Mouse (Mus musculus): ENCODE measurements around the gene Mitd1. TPM values are rescaled to one million over a fixed set of nuclear protein-coding genes. Genes with fewer than 3 reads are reported as not detected.

Gene Mitd1
- 13.3 and 15.9 TPM in 2 replicates for total RNA-seq (2012; rRNA removed)
- 28.1 and 31.3 TPM in 2 replicates for total RNA-seq (2014; rRNA removed)
- 19.9 and 20.1 TPM in 2 replicates for polyA plus RNA-seq (2012; ENCODE audit: insufficient read length, low read depth)

GRCm38 (mm10) chr1:37890025-37890652 lies at the start of gene Mitd1, which contains the start of gene Mrpl30:
Gene Mitd1, minus strand, starts transcription at chr1:37890411.
Gene Mrpl30, plus strand, starts transcription at chr1:37890477.
- peaks cover 16 to 48% of the 10 kb centered on the region in 2 experiments for H3K36me3 ChIP-seq (replicated peaks in 1 of 2; ENCODE audit: control insufficient read depth in 1 of 2, insufficient read depth in 1 of 2, low read length in 1 of 2)
- dilution Hi-C loops (cut with MboI; ENCODE audit: extremely low pct_ligation_motif_present, extremely low pct_unique_long_range_greater_than_20kb, low sequenced_read_pairs): no loop called here
- peaks cover 8 to 37% of the 10 kb centered on the region in 2 experiments for H3K4me1 ChIP-seq (ENCODE audit: control insufficient read depth in 1 of 2, insufficient read depth in 2 of 2)

GRCm38 (mm10) chr1:37931806-37932205 lies 41.6 kb upstream of the Mitd1 start:
- no peaks in the 10 kb centered on the region; a peak in 1 of 4 replicates for H3K4me1 ChIP-seq (ENCODE audit: control insufficient read depth in 1 of 2, insufficient read depth in 2 of 2)
- no peaks in the 10 kb centered on the region for H3K79me2 ChIP-seq (replicated peaks; ENCODE audit: control insufficient read depth, extremely low read depth, insufficient read depth, poor library complexity, severe bottlenecking)
- H3K9ac ChIP-seq (ENCODE audit: insufficient read depth, low read depth): no peak overlapping the region
- in situ Hi-C loops (cut with MboI; ENCODE audit: low pct_ligation_motif_present, low pct_unique_long_range_greater_than_20kb, low sequenced_read_pairs) (no loop called here), dilution Hi-C loops (cut with MboI; ENCODE audit: extremely low pct_ligation_motif_present, extremely low pct_unique_long_range_greater_than_20kb, low sequenced_read_pairs) (no loop called here)
- no peaks in the 10 kb centered on the region for H3K27me3 ChIP-seq (replicated peaks)
- no peak overlapping the region for H3K27ac ChIP-seq (ENCODE audit: insufficient read depth, low read depth)
- H3K4me3 ChIP-seq (replicated peaks in 1 of 3; ENCODE audit: low read depth in 2 of 3, low read length in 2 of 3, poor library complexity in 1 of 3): no peak overlapping the region
- no peaks in the 10 kb centered on the region for H3K36me3 ChIP-seq (replicated peaks in 1 of 2; ENCODE audit: control insufficient read depth in 1 of 2, insufficient read depth in 1 of 2, low read length in 1 of 2)
- no peaks in the 10 kb centered on the region for H3K9me3 ChIP-seq (replicated peaks; ENCODE audit: low read length)
- H3K4me2 ChIP-seq (ENCODE audit: insufficient read depth, low read depth, poor library complexity, severe bottlenecking): no peak overlapping the region
- DNase-seq (ENCODE audit: extremely low read depth): peak; percentile 62
- TF ChIP-seq ZNF384 (IDR thresholded peaks at IDR 0.05; ENCODE audit: low read depth, low read length) (no peak), E2F4 (IDR thresholded peaks at IDR 0.05; ENCODE audit: insufficient replicate concordance, low read depth, low read length) (no peak), USF1 (IDR thresholded peaks at IDR 0.05; ENCODE audit: low read depth, low read length) (no peak), RAD21 (IDR thresholded peaks at IDR 0.05; ENCODE audit: low read depth, low read length) (peak; percentile 69), NELFE (IDR thresholded peaks at IDR 0.05; ENCODE audit: low read depth, low read length) (no peak), USF2 (conservative IDR thresholded peaks at IDR 0.05; ENCODE audit: low read depth, low read length) (no peak), SIN3A (IDR thresholded peaks at IDR 0.05; ENCODE audit: low read length) (no peak), MAX (IDR thresholded peaks at IDR 0.05; ENCODE audit: low read length) (no peak), IRF4 (IDR thresholded peaks at IDR 0.05; ENCODE audit: low read depth, low read length) (no peak), ZKSCAN1 (IDR thresholded peaks at IDR 0.05; ENCODE audit: borderline replicate concordance, low read depth, low read length) (no peak), TCF12 (IDR thresholded peaks at IDR 0.05; ENCODE audit: low read depth, low read length) (no peak), JUND (conservative IDR thresholded peaks at IDR 0.05; ENCODE audit: low read depth, low read length) (no peak), CHD2 (IDR thresholded peaks at IDR 0.05; ENCODE audit: low read length) (no peak), MEF2A (IDR thresholded peaks at IDR 0.05; ENCODE audit: borderline replicate concordance, low read depth, low read length) (no peak), GABPA (IDR thresholded peaks at IDR 0.05; ENCODE audit: insufficient replicate concordance, low read depth, low read length) (no peak), ZMIZ1 (IDR thresholded peaks at IDR 0.05; ENCODE audit: low read depth, low read length) (no peak), BHLHE40 (IDR thresholded peaks at IDR 0.05; ENCODE audit: low read depth, low read length) (peak; percentile 46; the same call in 1 of the 2 replicates), MYC (IDR thresholded peaks at IDR 0.05; ENCODE audit: low read depth, low read length) (no peak), MAFK (IDR thresholded peaks at IDR 0.05; ENCODE audit: insufficient replicate concordance, low read length) (no peak)

More at GRCm38 (mm10) chr1:37890025-37890652, at the start of gene Mitd1, which contains the start of gene Mrpl30:
- Histone ChIP-seq H3K27ac (ENCODE audit: insufficient read depth, low read depth) (peak within 1 kb of the TSS; percentile 24), H3K9ac (ENCODE audit: insufficient read depth, low read depth) (peak within 1 kb of the TSS; percentile 80), H3K79me2 (replicated peaks; ENCODE audit: control insufficient read depth, extremely low read depth, insufficient read depth, poor library complexity, severe bottlenecking) (peaks cover 25% of the 10 kb centered on the region), H3K4me3 (replicated peaks in 1 of 3; ENCODE audit: low read depth in 2 of 3, low read length in 2 of 3, poor library complexity in 1 of 3) (peak within 1 kb of the TSS; percentile 68 to 91 (median 78)), H3K27me3 (replicated peaks) (no peaks in the 10 kb centered on the region), H3K4me2 (ENCODE audit: insufficient read depth, low read depth, poor library complexity, severe bottlenecking) (peak within 1 kb of the TSS; percentile 95), H3K9me3 (replicated peaks; ENCODE audit: low read length) (no peaks in the 10 kb centered on the region)
- DNase-seq (ENCODE audit: extremely low read depth): peak; percentile 93
- peak; percentile 90 for TF ChIP-seq ELF1 (IDR thresholded peaks at IDR 0.05; ENCODE audit: low read depth, low read length)
- no peak for TF ChIP-seq ZC3H11A (IDR thresholded peaks at IDR 0.05; ENCODE audit: low read depth, low read length)
- TF ChIP-seq E2F4 (IDR thresholded peaks at IDR 0.05; ENCODE audit: insufficient replicate concordance, low read depth, low read length): peak; percentile 50; the same call in 1 of the 2 replicates
- TF ChIP-seq NELFE (IDR thresholded peaks at IDR 0.05; ENCODE audit: low read depth, low read length): peak; percentile 75
- peak; percentile 90 for TF ChIP-seq BHLHE40 (IDR thresholded peaks at IDR 0.05; ENCODE audit: low read depth, low read length)
- peak; percentile 64; the same call in 1 of the 2 replicates for TF ChIP-seq MAX (IDR thresholded peaks at IDR 0.05; ENCODE audit: low read length)
- no peak for TF ChIP-seq ZKSCAN1 (IDR thresholded peaks at IDR 0.05; ENCODE audit: borderline replicate concordance, low read depth, low read length)
- no peak; the same call in none of the 2 replicates for TF ChIP-seq MYC (IDR thresholded peaks at IDR 0.05; ENCODE audit: low read depth, low read length)
- TF ChIP-seq JUND (conservative IDR thresholded peaks at IDR 0.05; ENCODE audit: low read depth, low read length): no peak
- 0 out of 2 replicates have a peak, but pooled peaks have one; percentile 55 for TF ChIP-seq CHD1 (IDR thresholded peaks at IDR 0.05; ENCODE audit: low read depth, low read length)
- TF ChIP-seq NRF1 (IDR thresholded peaks at IDR 0.05; ENCODE audit: low read depth, low read length): peak; percentile 91
- peak; percentile 100 for TF ChIP-seq ZNF384 (IDR thresholded peaks at IDR 0.05; ENCODE audit: low read depth, low read length)
- TF ChIP-seq TBP (conservative IDR thresholded peaks at IDR 0.05; ENCODE audit: low read depth, low read length): peak; percentile 87
- TF ChIP-seq SMC3 (IDR thresholded peaks at IDR 0.05; ENCODE audit: low read depth, low read length): no peak
- TF ChIP-seq PAX5 (IDR thresholded peaks at IDR 0.05; ENCODE audit: low read length): no peak
- TF ChIP-seq JUN (IDR thresholded peaks at IDR 0.05; ENCODE audit: insufficient read depth, low read depth, low read length): no peak
- no peak for TF ChIP-seq MAZ (IDR thresholded peaks at IDR 0.05; ENCODE audit: low read depth, low read length)
- peak; percentile 47 for TF ChIP-seq EP300 (IDR thresholded peaks at IDR 0.05; ENCODE audit: low read length)
- TF ChIP-seq POLR2A (IDR thresholded peaks at IDR 0.05; ENCODE audit: low read depth, low read length): peak; percentile 82
- TF ChIP-seq HCFC1 (IDR thresholded peaks at IDR 0.05; ENCODE audit: low read depth, low read length): peak; percentile 95
- TF ChIP-seq IRF4 (IDR thresholded peaks at IDR 0.05; ENCODE audit: low read depth, low read length): peak; percentile 67; the same call in 1 of the 2 replicates
- no peak for TF ChIP-seq USF2 (conservative IDR thresholded peaks at IDR 0.05; ENCODE audit: low read depth, low read length)
- no peak for TF ChIP-seq CHD2 (IDR thresholded peaks at IDR 0.05; ENCODE audit: low read length)
- peak; percentile 85; the same call in 1 of the 2 replicates for TF ChIP-seq KAT2A (IDR thresholded peaks at IDR 0.05; ENCODE audit: insufficient replicate concordance, low read length)
- TF ChIP-seq POLR2AphosphoS2 (IDR thresholded peaks at IDR 0.05; ENCODE audit: low read depth, low read length): peak; percentile 77; the same call in 1 of the 2 replicates
- TF ChIP-seq RCOR1 (conservative IDR thresholded peaks at IDR 0.05; ENCODE audit: low read depth, low read length): no peak
- TF ChIP-seq MXI1 (IDR thresholded peaks at IDR 0.05; ENCODE audit: low read depth, low read length): peak; percentile 96
- no peak; the same call in 1 of the 2 replicates for TF ChIP-seq GABPA (IDR thresholded peaks at IDR 0.05; ENCODE audit: insufficient replicate concordance, low read depth, low read length)
- TF ChIP-seq TCF12 (IDR thresholded peaks at IDR 0.05; ENCODE audit: low read depth, low read length): peak; percentile 93
- peak; percentile 98 for TF ChIP-seq SIN3A (IDR thresholded peaks at IDR 0.05; ENCODE audit: low read length)
- TF ChIP-seq MEF2A (IDR thresholded peaks at IDR 0.05; ENCODE audit: borderline replicate concordance, low read depth, low read length): peak; percentile 91
- in situ Hi-C loops (cut with MboI; ENCODE audit: low pct_ligation_motif_present, low pct_unique_long_range_greater_than_20kb, low sequenced_read_pairs): no loop called here
